Mouse (Mus musculus) midbrain, postnatal 0 days (tissue): Measurements from ENCODE around the gene Glra1. TPM values are rescaled to one million over a fixed set of nuclear protein-coding genes. Genes with fewer than 3 reads are reported as not detected.
A peak's percentile ranks its signal among the peaks of the same experiment; 100 is the strongest.

Experiments
- ATAC-seq: fragments of 200-750 bp; cut with Nextera tagmentation; 2 replicates; pipeline ENCODE4 v1.8.0; 2017; ENCODE audit warnings: moderate number of reproducible peaks, mild to moderate bottlenecking, moderate TSS enrichment, moderate library complexity; ENCODE audit not compliant: low FRiP score
- DNase-seq: peaks from one replicate; pipeline ENCODE4 v3.0.0-alpha.2; 2015; ENCODE audit warnings: low spot score
- H3K27ac ChIP-seq: fragments of 300-500 bp; sonication (generic); 2 replicates; pipeline ENCODE4 v1.5.1; 2014; ENCODE audit warnings: low read depth, mild to moderate bottlenecking, low read length, mixed read lengths
- H3K27me3 ChIP-seq: fragments of 300-500 bp; sonication (generic); 2 replicates; pipeline ENCODE4 v1.6.1; 2014; ENCODE audit warnings: low read length, control low read depth, mixed read lengths; ENCODE audit not compliant: insufficient read depth
- H3K36me3 ChIP-seq: fragments of 300-500 bp; sonication (generic); 2 replicates; pipeline ENCODE4 v1.6.1; 2014; ENCODE audit warnings: low read length, control low read depth, mixed read lengths; ENCODE audit not compliant: insufficient read depth
- H3K4me1 ChIP-seq: fragments of 300-500 bp; sonication (generic); 2 replicates; pipeline ENCODE4 v1.6.1; 2014; ENCODE audit warnings: mild to moderate bottlenecking, control low read depth, antibody characterized with exemption, low read length, mixed read lengths; ENCODE audit not compliant: insufficient read depth
- H3K4me2 ChIP-seq: fragments of 300-500 bp; sonication (generic); 2 replicates; pipeline ENCODE4 v1.6.1; 2014; ENCODE audit warnings: low read depth, mild to moderate bottlenecking, low read length, mixed read lengths; ENCODE audit not compliant: poor library complexity, severe bottlenecking
- H3K4me3 ChIP-seq: fragments of 300-500 bp; sonication (generic); 2 replicates; pipeline ENCODE4 v1.5.1; 2014; ENCODE audit warnings: low read depth, mild to moderate bottlenecking, low read length, moderate library complexity
- H3K9ac ChIP-seq: fragments of 300-500 bp; sonication (generic); replicated peaks from 2 replicates; pipeline ENCODE4 v1.6.1; 2014; ENCODE audit warnings: mild to moderate bottlenecking, low read length, moderate library complexity, mixed read lengths; ENCODE audit not compliant: poor library complexity, severe bottlenecking
- H3K9me3 ChIP-seq: fragments of 300-500 bp; sonication (generic); 2 replicates; pipeline ENCODE4 v1.6.1; 2016; ENCODE audit warnings: low read length, control low read depth
- CTCF ChIP-seq: IDR thresholded peaks from 2 replicates; pipeline ENCODE4 v1.5.1; 2016; ENCODE audit warnings: antibody characterized with exemption, mild to moderate bottlenecking
- WGBS: fragments of 180-500 bp; shearing (Covaris S2); extraction: QIAGEN DNeasy Blood & Tissue Kit; methylation state at CpG from one replicate; pipeline ENCODE4 v1.1.7; 2014; 5-methylcytosine and 5-hydroxymethylcytosine counted together
- polyA plus RNA-seq: library from polyadenylated mRNA; unstranded; fragments of >200 nt; fragmentation: Nextera tagmentation; extraction: Ambion mirVana; gene quantifications from 2 replicates; pipeline ENCODE4 v1.2.1, GENCODE M21; 2015
- total RNA-seq: library from RNA; depleted of rRNA; stranded (reverse); fragments of >200 nt; gene quantifications from 2 replicates; pipeline ENCODE4 v1.2.3, GENCODE M21; 2014

Gene Glra1
- total and polyA plus RNA-seq, 2 experiments from 2014 or later: 0.43 to 4.4 TPM

- ATAC-seq: no peak
Observed at GRCm38 (mm10) chr11:55601447-55602065, 6.4 kb downstream of the Glra1 start.

GRCm38 (mm10) chr11:55595726-55596125, 12.3 kb downstream of the Glra1 start:
- 77% methylated on average over 1 of the region's 1 CpGs for WGBS

More at GRCm38 (mm10) chr11:55601447-55602065, 6.4 kb downstream of the Glra1 start:
- WGBS: 10% methylated on average over 11 of the region's 11 CpGs
- H3K36me3 ChIP-seq: no peaks in the 10 kb centered on the region
- H3K4me1 ChIP-seq: no peaks in the 10 kb centered on the region
- no peak for TF ChIP-seq CTCF
- H3K4me2 ChIP-seq: no peak overlapping the region
- H3K27me3 ChIP-seq: peaks cover 20% of the 10 kb centered on the region; the same call in 1 of the 2 replicates
- H3K27ac ChIP-seq: no peak overlapping the region
- no peaks in the 10 kb centered on the region for H3K9me3 ChIP-seq
- no peak overlapping the region for H3K9ac ChIP-seq
- no peak for DNase-seq
- no peak overlapping the region for H3K4me3 ChIP-seq

GRCm38 (mm10) chr11:55594411-55594810, 13.6 kb downstream of the Glra1 start:
- peaks cover 8% of the 10 kb centered on the region; the same call in 1 of the 2 replicates for H3K27me3 ChIP-seq
- no peak overlapping the region for H3K4me2 ChIP-seq
- H3K36me3 ChIP-seq: no peaks in the 10 kb centered on the region
- TF ChIP-seq CTCF: no peak
- no peak overlapping the region for H3K9ac ChIP-seq
- H3K27ac ChIP-seq: no peak overlapping the region
- DNase-seq (no peak), ATAC-seq (no peak)
- no peak overlapping the region for H3K4me3 ChIP-seq
- 83% methylated on average over 3 of the region's 3 CpGs for WGBS
- H3K4me1 ChIP-seq: no peaks in the 10 kb centered on the region
- no peaks in the 10 kb centered on the region for H3K9me3 ChIP-seq

More at GRCm38 (mm10) chr11:55595726-55596125, 12.3 kb downstream of the Glra1 start:
- Histone ChIP-seq H3K4me2 (no peak overlapping the region), H3K4me3 (no peak overlapping the region), H3K9me3 (no peaks in the 10 kb centered on the region), H3K9ac (no peak overlapping the region), H3K4me1 (no peaks in the 10 kb centered on the region), H3K27ac (no peak overlapping the region), H3K27me3 (peaks cover 15% of the 10 kb centered on the region; the same call in 1 of the 2 replicates), H3K36me3 (no peaks in the 10 kb centered on the region)
- TF ChIP-seq CTCF: no peak
- no peak for ATAC-seq
- no peak for DNase-seq

- TF ChIP-seq CTCF: no peak
- no peaks in the 10 kb centered on the region for H3K4me1 ChIP-seq
- H3K27ac ChIP-seq: no peak overlapping the region
- H3K36me3 ChIP-seq: no peaks in the 10 kb centered on the region
- DNase-seq (no peak), ATAC-seq (no peak)
- no peaks in the 10 kb centered on the region for H3K27me3 ChIP-seq
- H3K4me2 ChIP-seq: no peak overlapping the region
- no peaks in the 10 kb centered on the region for H3K9me3 ChIP-seq
- H3K4me3 ChIP-seq: no peak overlapping the region
- WGBS: 60% methylated on average over 2 of the region's 2 CpGs
- H3K9ac ChIP-seq: no peak overlapping the region
Observed at GRCm38 (mm10) chr11:55591194-55591593, 16.8 kb downstream of the Glra1 start.

- Histone ChIP-seq H3K9ac (no peak overlapping the region), H3K27ac (no peak overlapping the region), H3K4me1 (no peaks in the 10 kb centered on the region), H3K4me2 (no peak overlapping the region), H3K4me3 (no peak overlapping the region), H3K9me3 (no peaks in the 10 kb centered on the region), H3K27me3 (no peaks in the 10 kb centered on the region), H3K36me3 (no peaks in the 10 kb centered on the region)
- TF ChIP-seq CTCF: peak; percentile 53
- peak; percentile 52 for DNase-seq
- ATAC-seq: no peak
- 77% methylated on average over 9 of the region's 9 CpGs for WGBS
Observed at GRCm38 (mm10) chr11:55589376-55590167, 18.4 kb downstream of the Glra1 start.

- H3K36me3 ChIP-seq: no peaks in the 10 kb centered on the region
- TF ChIP-seq CTCF: no peak
- 84% methylated on average over 2 of the region's 2 CpGs for WGBS
- H3K4me3 ChIP-seq: no peak overlapping the region
- DNase-seq (no peak), ATAC-seq (no peak)
- H3K27ac ChIP-seq: no peak overlapping the region
- no peaks in the 10 kb centered on the region for H3K4me1 ChIP-seq
- H3K27me3 ChIP-seq: no peaks in the 10 kb centered on the region
- H3K4me2 ChIP-seq: no peak overlapping the region
- H3K9me3 ChIP-seq: no peaks in the 10 kb centered on the region
- no peak overlapping the region for H3K9ac ChIP-seq
Observed at GRCm38 (mm10) chr11:55574397-55574796, 33.6 kb downstream of the Glra1 start.
